Mouse (Mus musculus) kidney, adult 2 months (tissue): ENCODE measurements at regions not wholly inside any gene's neighbourhood (a gene's known extent, or its start where the extent isn't known, plus 50 kb on each side); places are given as distances from the start of the nearest gene placed in this dataset.

ENCODE experiments used
- DNase-seq: peaks from one replicate; pipeline ENCODE4 v3.0.0; 2021
- H3K27ac ChIP-seq: fragments of 200-500 bp; 2 replicates; pipeline ENCODE4 v1.5.1; 2012; ENCODE audit warnings: low read depth, low read length, control low read depth, inconsistent platforms; ENCODE audit not compliant: insufficient read depth
- H3K27me3 ChIP-seq: fragments of 200-500 bp; replicated peaks from 2 replicates; pipeline ENCODE4 v1.6.1; 2012; ENCODE audit warnings: mild to moderate bottlenecking, moderate library complexity, low read length, inconsistent platforms; ENCODE audit not compliant: control insufficient read depth, insufficient read depth
- H3K36me3 ChIP-seq: fragments of 200-500 bp; 2 replicates; pipeline ENCODE4 v1.6.1; 2012; ENCODE audit warnings: mild to moderate bottlenecking, moderate library complexity, low read length, inconsistent platforms; ENCODE audit not compliant: control insufficient read depth, insufficient read depth
- H3K4me1 ChIP-seq: fragments of 200-500 bp; 2 replicates; pipeline ENCODE4 v1.6.1; 2011; ENCODE audit warnings: low read length; ENCODE audit not compliant: control insufficient read depth, insufficient read depth
- H3K4me3 ChIP-seq: fragments of 200-500 bp; 2 replicates; pipeline ENCODE4 v1.5.1; 2011; ENCODE audit warnings: mild to moderate bottlenecking, low read depth, low read length, control low read depth; ENCODE audit not compliant: insufficient read depth
- CTCF ChIP-seq: fragments of 200-500 bp; conservative IDR thresholded peaks from 2 replicates; pipeline ENCODE4 v1.5.1; 2011; ENCODE audit warnings: low read depth, mild to moderate bottlenecking, control low read depth, low read length, moderate library complexity, mixed read lengths; ENCODE audit not compliant: insufficient read depth, insufficient read length
- POLR2A ChIP-seq: fragments of 200-500 bp; IDR thresholded peaks from one replicate; pipeline ENCODE4 v1.6.1; 2011; ENCODE audit warnings: low read depth, low read length, control low read depth
- WGBS: fragments of 180-500 bp; shearing (Covaris S2); methylation state at CpG from one replicate; pipeline ENCODE4 v1.1.7; 2018; 5-methylcytosine and 5-hydroxymethylcytosine counted together

DNA sequence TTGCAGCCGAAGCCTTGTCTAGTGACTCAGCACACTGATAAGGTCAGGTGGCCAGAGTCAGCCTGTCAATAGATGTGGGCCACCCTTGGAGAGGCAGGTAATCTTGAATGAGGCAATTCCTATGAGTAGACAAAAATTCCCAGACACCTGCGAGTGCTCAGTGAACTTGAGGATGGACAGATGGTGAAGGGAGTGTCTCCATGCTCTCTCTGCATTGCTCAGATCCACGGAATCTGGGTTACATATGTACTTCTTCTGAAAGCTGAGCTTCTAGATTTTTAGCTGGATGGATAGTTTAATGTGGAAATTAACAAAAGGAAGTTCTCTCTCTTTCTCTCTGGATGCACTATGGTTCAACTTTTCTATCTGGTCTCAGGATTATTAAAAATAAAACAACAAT is 396.6 kb upstream of the Fbxo33 start:
- WGBS, result 77% methylated on average over 3 of the region's 3 CpGs
- H3K4me1 ChIP-seq, result peaks cover 7% of the 10 kb centered on the region

DNA sequence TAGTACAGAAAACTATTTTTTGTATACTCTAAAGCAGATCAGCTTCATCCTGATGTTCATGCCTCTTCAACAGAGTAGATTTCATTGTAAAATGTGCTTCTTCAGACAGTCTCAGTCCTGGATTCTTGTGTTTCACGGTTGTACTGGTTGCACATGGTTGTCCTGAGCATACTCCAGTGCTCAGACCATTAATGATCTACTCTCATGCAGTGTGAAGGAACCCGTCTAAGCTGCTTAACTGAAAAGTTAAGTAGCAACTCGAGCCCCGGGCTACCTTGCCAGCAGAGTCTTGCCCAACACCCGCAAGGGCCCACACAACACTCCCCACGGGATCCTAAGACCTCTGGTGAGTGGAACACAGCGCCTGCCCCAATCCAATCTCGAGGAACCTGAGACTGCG is 380.3 kb upstream of the Fbxo33 start:
- H3K36me3 ChIP-seq, result no peaks in the 10 kb centered on the region
- DNase-seq, result peak; percentile 57
- no peak overlapping the region for H3K4me3 ChIP-seq
- TF ChIP-seq POLR2A (no peak), CTCF (no peak)
- no peak overlapping the region for H3K27ac ChIP-seq
- no peaks in the 10 kb centered on the region for H3K4me1 ChIP-seq
- WGBS, result 60% methylated on average over 9 of the region's 9 CpGs
- no peaks in the 10 kb centered on the region for H3K27me3 ChIP-seq

More for the DNA sequence above, 396.6 kb upstream of the Fbxo33 start:
- DNase-seq, result no peak
- Histone ChIP-seq H3K27ac (no peak overlapping the region), H3K4me3 (no peak overlapping the region), H3K36me3 (no peaks in the 10 kb centered on the region), H3K27me3 (no peaks in the 10 kb centered on the region)
- no peak for TF ChIP-seq CTCF
- no peak for TF ChIP-seq POLR2A

DNA sequence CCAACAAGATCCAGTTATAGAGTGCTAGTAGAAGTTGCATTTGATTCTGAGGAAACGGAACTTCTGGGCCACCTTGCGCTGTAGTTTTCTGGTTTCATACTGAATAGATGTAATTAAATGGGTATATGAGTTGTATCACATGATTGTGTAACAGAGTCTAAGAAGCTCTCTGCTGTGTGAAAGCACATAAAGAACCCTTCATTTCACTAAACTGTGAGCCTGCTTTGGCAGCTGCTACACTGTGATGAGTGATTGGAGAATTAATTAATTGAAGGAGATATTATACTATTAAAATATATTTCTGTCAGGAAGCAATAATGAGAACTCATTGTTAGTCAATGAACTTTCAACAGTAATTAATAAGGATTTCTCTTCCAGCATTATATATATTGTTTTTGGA is 369.8 kb upstream of the Fbxo33 start:
- no peak for DNase-seq
- TF ChIP-seq CTCF (no peak), POLR2A (no peak)
- no peak overlapping the region for H3K4me3 ChIP-seq
- no peak overlapping the region for H3K27ac ChIP-seq
- 96% methylated on average over 2 of the region's 2 CpGs for WGBS
- no peaks in the 10 kb centered on the region for H3K36me3 ChIP-seq
- H3K27me3 ChIP-seq, result no peaks in the 10 kb centered on the region
- H3K4me1 ChIP-seq, result no peaks in the 10 kb centered on the region

DNA sequence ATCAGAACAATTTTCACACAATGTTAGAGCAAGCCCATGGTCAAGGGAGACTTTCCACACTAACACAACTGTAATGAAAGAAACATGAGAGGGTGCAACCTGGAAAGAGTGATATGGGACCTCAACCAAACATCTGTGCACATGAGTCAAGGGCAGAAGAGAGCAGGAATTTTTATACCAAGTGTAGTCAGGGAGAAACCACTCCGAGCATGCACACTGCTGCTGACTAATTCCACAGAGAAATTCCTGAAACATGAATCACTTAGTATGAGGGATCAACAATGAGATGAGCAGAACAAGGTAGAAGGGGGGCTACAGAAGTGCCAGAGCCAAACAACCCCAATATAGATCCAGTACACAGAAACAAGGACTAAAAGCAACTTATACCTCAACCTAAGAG is 363.1 kb upstream of the Fbxo33 start:
- Histone ChIP-seq H3K4me3 (no peak overlapping the region), H3K27me3 (no peaks in the 10 kb centered on the region), H3K36me3 (no peaks in the 10 kb centered on the region), H3K27ac (no peak overlapping the region), H3K4me1 (no peaks in the 10 kb centered on the region)
- no peak for DNase-seq
- no peak for TF ChIP-seq CTCF
- TF ChIP-seq POLR2A, result no peak
- 55% methylated on average over 1 of the region's 1 CpGs for WGBS

DNA sequence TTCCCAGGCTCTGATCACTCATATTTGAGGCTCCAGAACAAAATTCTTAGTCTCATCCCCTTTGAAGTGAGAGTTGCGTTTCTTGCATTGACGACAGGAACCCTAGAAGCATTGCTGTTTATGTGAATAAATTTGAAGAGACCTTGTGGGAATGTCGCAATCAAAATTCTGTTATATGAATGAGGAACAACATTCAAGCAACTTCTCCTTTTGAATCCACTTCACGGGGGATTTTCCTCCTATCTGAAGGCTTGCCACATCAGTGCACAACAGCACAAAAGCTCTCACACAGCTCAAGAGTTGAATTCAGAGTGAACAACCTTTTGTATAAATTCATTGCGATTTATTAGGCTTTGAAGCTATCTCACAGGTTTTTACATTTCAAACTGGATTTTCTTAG is 360.2 kb upstream of the Fbxo33 start:
- no peak overlapping the region for H3K27ac ChIP-seq
- 82% methylated on average over 5 of the region's 5 CpGs for WGBS
- H3K36me3 ChIP-seq, result no peaks in the 10 kb centered on the region
- H3K4me3 ChIP-seq, result no peak overlapping the region
- H3K27me3 ChIP-seq, result no peaks in the 10 kb centered on the region
- no peaks in the 10 kb centered on the region for H3K4me1 ChIP-seq
- DNase-seq, result no peak
- no peak for TF ChIP-seq CTCF
- no peak for TF ChIP-seq POLR2A

DNA sequence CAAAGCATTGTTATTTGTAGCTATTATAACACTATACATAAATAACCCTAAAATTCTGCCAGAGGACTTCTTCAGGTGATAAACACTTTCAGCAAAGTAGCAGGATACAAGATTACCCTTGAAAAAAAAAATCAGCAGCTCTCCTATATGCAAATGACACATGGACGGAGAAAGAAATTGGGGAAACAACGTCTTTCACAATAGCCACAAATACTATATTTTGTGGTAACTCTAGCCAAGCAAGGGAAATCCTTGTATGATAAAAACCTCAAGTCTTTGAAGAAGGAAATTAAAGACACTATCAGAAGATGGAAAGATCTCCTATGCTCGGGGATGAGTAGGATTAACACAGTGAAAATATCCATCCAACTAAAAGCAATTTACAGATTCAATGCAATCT is 344.4 kb upstream of the Fbxo33 start:
- H3K36me3 ChIP-seq, result no peaks in the 10 kb centered on the region
- H3K4me1 ChIP-seq, result no peaks in the 10 kb centered on the region
- WGBS, result 86% methylated on average over 3 of the region's 3 CpGs
- H3K27ac ChIP-seq, result no peak overlapping the region
- H3K4me3 ChIP-seq, result no peak overlapping the region
- DNase-seq, result no peak
- no peaks in the 10 kb centered on the region for H3K27me3 ChIP-seq
- TF ChIP-seq POLR2A, result no peak
- TF ChIP-seq CTCF, result no peak

DNA sequence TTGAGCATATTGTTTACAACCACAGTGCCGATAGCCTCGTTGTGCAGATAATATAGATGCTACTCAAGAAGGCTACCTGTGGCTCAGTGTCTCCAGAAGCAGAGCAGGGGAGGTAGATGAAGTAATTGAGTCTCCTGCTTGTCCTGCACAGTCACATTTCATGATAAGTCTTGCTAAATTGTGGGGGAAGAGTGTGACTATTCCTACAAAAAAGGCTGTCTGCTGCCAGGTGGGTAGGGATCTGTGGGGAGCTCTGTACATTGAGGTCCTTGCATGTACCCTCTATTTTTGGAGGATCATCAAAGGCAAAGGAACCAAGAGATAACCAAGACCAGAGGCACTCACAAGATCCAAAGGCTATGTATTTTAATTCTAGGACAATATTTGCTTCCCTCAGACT is 320.3 kb upstream of the Fbxo33 start:
- WGBS, result 59% methylated on average over 2 of the region's 2 CpGs
- no peaks in the 10 kb centered on the region for H3K4me1 ChIP-seq

DNA sequence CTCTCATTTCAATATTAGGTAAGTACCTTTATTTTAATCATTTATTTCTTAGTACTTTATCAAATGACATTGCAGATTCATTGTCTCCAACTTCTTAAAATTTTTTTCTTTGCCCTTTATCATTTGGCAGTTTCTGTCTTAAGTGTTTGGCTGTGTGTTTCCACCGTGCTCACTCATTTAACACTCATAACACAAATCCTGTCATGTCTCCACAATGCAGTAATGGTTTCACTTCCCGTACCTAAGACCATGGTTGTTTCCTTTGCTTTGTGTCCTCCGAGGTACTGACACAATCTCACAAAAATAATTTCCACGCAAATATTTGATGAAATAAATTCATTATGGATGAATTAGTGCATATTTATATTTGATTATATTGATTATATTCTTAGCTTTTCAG is 311.0 kb upstream of the Fbxo33 start:
- H3K27ac ChIP-seq, result no peak overlapping the region
- DNase-seq, result no peak
- no peak for TF ChIP-seq POLR2A
- no peak for TF ChIP-seq CTCF
- no peak overlapping the region for H3K4me3 ChIP-seq
- H3K27me3 ChIP-seq, result no peaks in the 10 kb centered on the region
- 84% methylated on average over 4 of the region's 4 CpGs for WGBS
- H3K36me3 ChIP-seq, result no peaks in the 10 kb centered on the region
- H3K4me1 ChIP-seq, result no peaks in the 10 kb centered on the region

More for the DNA sequence above, 320.3 kb upstream of the Fbxo33 start:
- Histone ChIP-seq H3K36me3 (no peaks in the 10 kb centered on the region), H3K4me3 (no peak overlapping the region), H3K27ac (no peak overlapping the region), H3K27me3 (no peaks in the 10 kb centered on the region)
- DNase-seq, result no peak
- TF ChIP-seq POLR2A, result no peak
- TF ChIP-seq CTCF, result no peak
